Mouse (Mus musculus) small intestine, adult 2 months (tissue): ENCODE data around the gene Ube2j1. TPM values are rescaled to one million over a fixed set of nuclear protein-coding genes. Genes with fewer than 3 reads are reported as not detected.
A peak's percentile ranks its signal among the peaks of the same experiment; 100 is the strongest.

ENCODE experiments used
- H3K27ac ChIP-seq: fragments of 200-500 bp; 2 replicates; pipeline ENCODE4 v1.5.1; 2012; ENCODE audit warnings: low read depth, low read length, control low read depth, inconsistent platforms; ENCODE audit not compliant: insufficient read depth
- H3K27me3 ChIP-seq: fragments of 200-500 bp; 2 replicates; pipeline ENCODE4 v1.6.1; 2012; ENCODE audit warnings: mild to moderate bottlenecking, moderate library complexity, low read length, inconsistent platforms; ENCODE audit not compliant: control insufficient read depth, insufficient read depth
- H3K36me3 ChIP-seq: fragments of 200-500 bp; 2 replicates; pipeline ENCODE4 v1.6.1; 2012; ENCODE audit warnings: mild to moderate bottlenecking, low read length, control low read depth, inconsistent platforms; ENCODE audit not compliant: control insufficient read depth, insufficient read depth
- H3K4me1 ChIP-seq: fragments of 200-500 bp; 2 replicates; pipeline ENCODE4 v1.6.1; 2012; ENCODE audit warnings: low read length, inconsistent platforms, mixed read lengths; ENCODE audit not compliant: control insufficient read depth, insufficient read depth, insufficient read length
- H3K4me3 ChIP-seq: fragments of 200-500 bp; 2 replicates; pipeline ENCODE4 v1.5.1; 2012; ENCODE audit warnings: low read depth, mild to moderate bottlenecking, control low read depth, inconsistent platforms, low read length, moderate library complexity
- CTCF ChIP-seq: fragments of 200-500 bp; IDR thresholded peaks from 2 replicates; pipeline ENCODE4 v1.5.1; 2012; ENCODE audit warnings: low read depth, mild to moderate bottlenecking, control low read depth, inconsistent platforms, low read length, moderate library complexity, mixed read lengths; ENCODE audit not compliant: insufficient replicate concordance, insufficient read length; ENCODE audit errors: extremely low read depth
- POLR2A ChIP-seq: fragments of 200-500 bp; IDR thresholded peaks from 2 replicates; pipeline ENCODE4 v1.6.1; 2012; ENCODE audit warnings: low read depth, mild to moderate bottlenecking, control low read depth, inconsistent platforms, low read length, moderate library complexity
- whole genome bisulfite sequencing: fragments of 180-500 bp; shearing (Covaris S2); methylation state at CpG from one replicate; pipeline ENCODE4 v1.1.7; 2018; 5-methylcytosine and 5-hydroxymethylcytosine counted together
- polyA plus RNA-seq: library from polyadenylated mRNA; depleted of rRNA; stranded (reverse); fragments of >200 nt; gene quantifications from 2 replicates; pipeline ENCODE4 v1.2.3, GENCODE M21; 2012

Gene Ube2j1
- polyA plus RNA-seq, 1 experiment = 18.5 TPM

DNA sequence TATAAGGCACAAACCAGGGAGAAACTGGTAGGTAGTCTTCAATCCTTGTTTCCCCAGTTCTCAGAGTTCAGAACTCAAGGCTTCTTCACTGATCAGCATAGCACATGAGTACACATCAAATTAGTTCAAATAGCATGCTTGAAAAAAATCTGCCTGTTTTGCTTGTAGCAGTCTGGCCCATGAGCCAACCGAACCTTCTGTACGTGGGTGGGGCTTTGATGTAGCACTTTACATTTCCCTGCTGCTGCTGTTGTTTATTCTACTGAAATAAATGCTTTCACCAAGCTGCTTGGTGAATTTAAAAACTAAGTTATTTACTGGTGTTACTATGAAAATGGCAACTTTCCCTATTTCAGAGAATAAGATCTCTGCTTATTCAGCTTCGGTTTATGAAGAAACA, 20.8 kb downstream of the Ube2j1 start:
- Histone ChIP-seq H3K4me1 (no peaks in the 10 kb centered on the region), H3K27me3 (no peaks in the 10 kb centered on the region), H3K27ac (no peak overlapping the region), H3K4me3 (no peak overlapping the region), H3K36me3 (peaks cover 39% of the 10 kb centered on the region)
- 83% methylated on average over 3 of the region's 3 CpGs for WGBS
- TF ChIP-seq POLR2A (no peak), CTCF (no peak)

DNA sequence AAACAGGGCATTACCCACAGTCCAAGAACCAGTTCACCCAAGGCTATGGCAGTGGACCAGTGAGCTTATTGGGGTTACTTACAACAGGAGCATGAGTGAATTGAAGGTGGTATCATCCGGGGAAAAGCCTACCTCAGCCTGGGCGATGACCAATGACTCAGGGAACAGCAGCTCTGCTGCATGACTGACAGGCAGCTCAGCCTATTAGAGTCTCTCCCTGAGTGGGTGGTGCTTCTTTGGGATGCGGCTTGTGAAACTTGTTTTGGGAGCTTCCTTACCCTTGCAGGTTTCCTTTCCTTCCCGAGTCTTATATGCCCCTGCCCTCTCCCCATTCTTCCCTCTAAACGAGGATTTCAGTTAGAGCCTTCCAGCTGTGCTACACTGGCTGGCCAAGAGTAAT, 21.4 kb downstream of the Ube2j1 start:
- Histone ChIP-seq H3K36me3 (peaks cover 39% of the 10 kb centered on the region), H3K27ac (no peak overlapping the region), H3K27me3 (no peaks in the 10 kb centered on the region), H3K4me1 (no peaks in the 10 kb centered on the region), H3K4me3 (no peak overlapping the region)
- TF ChIP-seq POLR2A (no peak), CTCF (no peak)
- 86% methylated on average over 5 of the region's 5 CpGs for WGBS

GRCm38 (mm10) chr4:33054426-33054825, 23.2 kb downstream of the Ube2j1 start:
- Histone ChIP-seq H3K27me3 (no peaks in the 10 kb centered on the region), H3K4me3 (no peak overlapping the region), H3K4me1 (no peaks in the 10 kb centered on the region), H3K27ac (no peak overlapping the region), H3K36me3 (peaks cover 25% of the 10 kb centered on the region)
- TF ChIP-seq POLR2A (no peak), CTCF (no peak)

- TF ChIP-seq POLR2A (no peak), CTCF (no peak)
These were observed 25.1 kb downstream of the Ube2j1 start for GRCm38 (mm10) chr4:33056317-33056716.

DNA sequence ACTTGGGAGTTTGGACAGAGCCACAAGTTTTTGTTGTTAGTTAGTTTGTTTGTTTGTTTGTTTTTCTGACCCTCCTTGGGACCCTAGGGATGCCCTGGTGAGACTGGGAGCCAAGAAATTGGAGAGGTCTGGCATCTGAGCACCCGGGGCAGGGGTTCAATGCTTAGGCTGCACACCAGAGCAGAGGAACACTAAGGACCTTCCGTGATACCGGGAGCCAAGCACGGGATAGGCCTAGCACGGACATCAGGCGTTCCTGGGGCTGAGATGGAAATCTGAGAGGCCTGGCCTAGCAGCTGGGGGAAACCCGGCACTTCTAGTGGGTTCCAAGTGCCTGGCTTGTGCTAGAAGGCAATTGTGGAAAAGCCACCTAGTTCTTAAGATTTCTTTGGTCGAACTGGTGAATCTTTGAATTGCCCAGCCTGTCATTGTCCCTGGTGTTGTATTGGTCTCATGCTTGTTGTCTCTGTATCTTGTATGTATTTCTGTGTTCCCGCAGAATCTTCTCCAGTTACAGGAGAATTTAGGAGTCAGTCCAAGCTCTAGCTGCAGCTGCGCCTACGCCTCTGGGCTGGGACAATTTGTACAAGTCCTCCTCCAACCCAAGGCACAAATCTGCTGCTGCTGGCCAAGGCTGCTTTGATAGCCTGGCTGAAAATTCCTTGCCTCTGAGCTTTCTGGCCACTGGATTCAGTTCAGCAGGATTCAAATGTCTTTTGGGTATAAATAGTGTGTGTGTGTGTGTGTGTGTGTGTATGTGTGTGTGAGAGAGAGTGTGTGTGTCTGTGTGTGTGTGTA, 26.9 kb downstream of the Ube2j1 start:
- Histone ChIP-seq H3K36me3 (peaks cover 2% of the 10 kb centered on the region), H3K4me1 (no peaks in the 10 kb centered on the region), H3K27me3 (no peaks in the 10 kb centered on the region), H3K27ac (peak overlapping the region; percentile 64), H3K4me3 (no peak overlapping the region)
- WGBS = 85% methylated on average over 11 of the region's 11 CpGs
- no peak for TF ChIP-seq CTCF
- TF ChIP-seq POLR2A = no peak

More at GRCm38 (mm10) chr4:33056317-33056716, 25.1 kb downstream of the Ube2j1 start:
- peaks cover 11% of the 10 kb centered on the region for H3K36me3 ChIP-seq
- H3K27ac ChIP-seq = no peak overlapping the region
- no peaks in the 10 kb centered on the region for H3K4me1 ChIP-seq
- no peak overlapping the region for H3K4me3 ChIP-seq
- no peaks in the 10 kb centered on the region for H3K27me3 ChIP-seq
- WGBS = 51% methylated on average over 1 of the region's 1 CpGs

- peaks cover 2% of the 10 kb centered on the region; the same call in 1 of the 2 replicates for H3K4me1 ChIP-seq
- H3K36me3 ChIP-seq = no peaks in the 10 kb centered on the region
- H3K4me3 ChIP-seq = no peak overlapping the region
- H3K27me3 ChIP-seq = no peaks in the 10 kb centered on the region
- TF ChIP-seq CTCF = no peak
- no peak for TF ChIP-seq POLR2A
- WGBS = 38% methylated on average over 7 of the region's 7 CpGs
- H3K27ac ChIP-seq = no peak overlapping the region
These were observed 29.9 kb downstream of the Ube2j1 start for GRCm38 (mm10) chr4:33061158-33061557.

DNA sequence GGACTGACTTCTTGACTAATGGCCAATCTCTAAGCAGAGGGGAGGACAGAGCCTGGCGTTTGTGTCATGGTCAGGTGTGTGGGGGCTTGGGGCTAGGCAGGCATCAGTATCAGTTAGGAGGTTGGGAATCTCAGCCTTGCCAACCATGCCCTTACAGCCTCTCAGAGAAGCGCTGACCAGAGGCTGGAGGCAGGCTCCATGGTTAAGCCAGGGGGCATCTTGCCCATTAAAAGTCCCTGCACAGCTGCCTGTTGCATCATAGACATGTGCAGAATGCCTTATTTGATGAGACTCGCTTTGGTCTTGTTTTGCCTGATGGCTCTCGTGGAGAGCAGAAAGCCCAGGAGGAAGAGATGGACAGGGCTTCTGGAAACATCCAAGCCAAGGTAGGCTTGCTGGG, 31.8 kb downstream of the Ube2j1 start, which contains the start of gene Gabrr2:
Gene Gabrr2 (plus strand): TSS at position 19 of the 400 bp plus-strand sequence.
- H3K27ac ChIP-seq = no peak within 1 kb of the TSS
- TF ChIP-seq POLR2A (no peak), CTCF (no peak)
- peaks cover 2% of the 10 kb centered on the region; the same call in 1 of the 2 replicates for H3K4me1 ChIP-seq
- H3K27me3 ChIP-seq = no peaks in the 10 kb centered on the region
- H3K4me3 ChIP-seq = no peak within 1 kb of the TSS
- WGBS = 87% methylated on average over 4 of the region's 4 CpGs
- no peaks in the 10 kb centered on the region for H3K36me3 ChIP-seq
